Mouse (Mus musculus) hindbrain, embryonic 11.5 days (tissue): ENCODE measurements at regions not wholly inside any gene's neighbourhood (a gene's known extent, or its start where the extent isn't known, plus 50 kb on each side); places are given as distances from the start of the nearest gene placed in this dataset.

Experiments
- ATAC-seq: fragments of 200-750 bp; cut with Nextera tagmentation; 2 replicates; pipeline ENCODE4 v1.8.0; 2017; ENCODE audit warnings: mild to moderate bottlenecking, moderate TSS enrichment, moderate library complexity; ENCODE audit not compliant: low FRiP score
- DNase-seq: peaks from one replicate; pipeline ENCODE4 v3.0.0-alpha.2; 2015; ENCODE audit warnings: low spot score
- H3K27ac ChIP-seq: fragments of 300-500 bp; sonication (generic); 2 replicates; pipeline ENCODE4 v1.5.1; 2014; ENCODE audit warnings: mild to moderate bottlenecking, low read depth, low read length
- H3K27me3 ChIP-seq: fragments of 300-500 bp; sonication (generic); 2 replicates; pipeline ENCODE4 v1.6.1; 2014; ENCODE audit warnings: mild to moderate bottlenecking, low read length, moderate library complexity, mixed read lengths; ENCODE audit not compliant: control insufficient read depth, insufficient read depth
- H3K36me3 ChIP-seq: fragments of 300-500 bp; sonication (generic); 2 replicates; pipeline ENCODE4 v1.6.1; 2014; ENCODE audit warnings: mild to moderate bottlenecking, low read length, moderate library complexity, mixed read lengths; ENCODE audit not compliant: control insufficient read depth, insufficient read depth
- H3K4me1 ChIP-seq: fragments of 300-500 bp; sonication (generic); replicated peaks from 2 replicates; pipeline ENCODE4 v1.6.1; 2014; ENCODE audit warnings: low read length, mixed read lengths; ENCODE audit not compliant: control insufficient read depth, insufficient read depth
- H3K4me2 ChIP-seq: fragments of 300-500 bp; sonication (generic); replicated peaks from 2 replicates; pipeline ENCODE4 v1.6.1; 2014; ENCODE audit warnings: mild to moderate bottlenecking, low read depth, low read length
- H3K4me3 ChIP-seq: fragments of 300-500 bp; sonication (generic); 2 replicates; pipeline ENCODE4 v1.5.1; 2014; ENCODE audit warnings: low read depth, low read length
- H3K9ac ChIP-seq: fragments of 300-500 bp; sonication (generic); 2 replicates; pipeline ENCODE4 v1.6.1; 2014; ENCODE audit warnings: low read depth, low read length
- H3K9me3 ChIP-seq: fragments of 300-500 bp; sonication (generic); 2 replicates; pipeline ENCODE4 v1.6.1; 2016; ENCODE audit warnings: low read length; ENCODE audit not compliant: control insufficient read depth
- WGBS: fragments of 180-500 bp; shearing (Covaris S2); extraction: QIAGEN DNeasy Blood & Tissue Kit; methylation state at CpG from one replicate; pipeline ENCODE4 v1.1.7; 2014; 5-methylcytosine and 5-hydroxymethylcytosine counted together

DNA sequence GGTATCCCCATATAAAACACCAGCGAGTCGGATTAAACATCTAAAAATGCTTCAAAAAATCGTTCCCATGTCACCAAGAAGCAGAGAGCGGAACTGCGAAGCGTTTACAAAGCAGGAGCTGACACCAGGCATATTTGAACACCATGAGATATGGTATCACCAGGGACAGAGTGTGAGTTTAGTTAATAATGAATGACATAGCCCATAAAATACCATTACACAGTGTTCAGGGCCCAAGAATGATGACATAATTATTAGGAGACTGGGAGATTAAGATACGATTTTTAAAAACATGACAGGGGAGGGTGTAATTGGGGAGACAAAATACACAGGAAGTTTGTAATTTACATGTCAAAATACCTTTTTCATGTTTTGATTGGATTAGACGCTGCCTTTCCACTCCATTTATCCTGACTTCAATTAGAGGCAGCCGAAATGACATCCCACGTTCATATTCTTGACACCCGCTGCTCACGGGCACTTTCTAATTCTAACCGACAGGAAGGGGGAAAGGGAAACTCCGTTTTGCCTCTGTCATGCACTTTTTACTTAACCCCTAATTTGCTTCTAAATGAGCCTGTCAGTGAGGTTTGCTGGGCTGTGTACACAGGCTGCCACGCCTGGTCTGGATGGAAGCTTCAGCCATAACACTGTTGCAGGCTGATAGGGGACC, 155.6 kb downstream of the Arrdc4 start:
- Histone ChIP-seq H3K4me3 (no peak overlapping the region), H3K4me1 (no peaks in the 10 kb centered on the region), H3K27me3 (no peaks in the 10 kb centered on the region), H3K9ac (no peak overlapping the region), H3K36me3 (no peaks in the 10 kb centered on the region), H3K4me2 (no peak overlapping the region), H3K9me3 (no peaks in the 10 kb centered on the region), H3K27ac (no peak overlapping the region)
- no peak for DNase-seq
- no peak for ATAC-seq
- 55% methylated on average over 15 of the region's 15 CpGs for WGBS

- H3K9me3 ChIP-seq = no peaks in the 10 kb centered on the region
Observed at GRCm38 (mm10) chr7:68582540-68583325, 166.3 kb downstream of the Arrdc4 start.

DNA sequence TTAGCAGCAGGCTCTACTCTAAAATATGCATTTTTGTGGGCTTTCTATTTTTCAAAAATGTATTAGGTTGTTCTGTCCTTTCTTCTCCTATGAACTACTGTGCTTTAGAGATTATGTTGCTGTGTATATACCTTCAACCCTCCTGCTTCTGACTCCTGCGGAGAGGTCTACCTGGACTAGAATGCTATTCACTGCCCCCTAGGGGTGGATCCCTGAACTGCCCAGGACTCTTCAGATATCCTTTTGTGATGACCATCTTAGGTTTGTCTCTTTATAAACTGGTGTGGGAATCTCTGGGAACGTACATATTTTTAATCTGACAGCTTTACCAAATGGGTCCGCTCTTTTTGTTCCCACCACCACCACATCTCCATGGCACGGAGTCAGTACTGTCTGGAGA, 168.4 kb downstream of the Arrdc4 start:
- WGBS = 53% methylated on average over 4 of the region's 4 CpGs
- no peak for ATAC-seq
- no peaks in the 10 kb centered on the region for H3K4me1 ChIP-seq

More at GRCm38 (mm10) chr7:68582540-68583325, 166.3 kb downstream of the Arrdc4 start:
- no peak overlapping the region for H3K4me2 ChIP-seq
- H3K4me1 ChIP-seq = no peaks in the 10 kb centered on the region
- ATAC-seq (no peak), DNase-seq (no peak)
- no peak overlapping the region for H3K9ac ChIP-seq
- H3K27ac ChIP-seq = no peak overlapping the region
- no peaks in the 10 kb centered on the region for H3K27me3 ChIP-seq
- no peak overlapping the region for H3K4me3 ChIP-seq
- no peaks in the 10 kb centered on the region for H3K36me3 ChIP-seq
- WGBS = 84% methylated on average over 13 of the region's 13 CpGs

DNA sequence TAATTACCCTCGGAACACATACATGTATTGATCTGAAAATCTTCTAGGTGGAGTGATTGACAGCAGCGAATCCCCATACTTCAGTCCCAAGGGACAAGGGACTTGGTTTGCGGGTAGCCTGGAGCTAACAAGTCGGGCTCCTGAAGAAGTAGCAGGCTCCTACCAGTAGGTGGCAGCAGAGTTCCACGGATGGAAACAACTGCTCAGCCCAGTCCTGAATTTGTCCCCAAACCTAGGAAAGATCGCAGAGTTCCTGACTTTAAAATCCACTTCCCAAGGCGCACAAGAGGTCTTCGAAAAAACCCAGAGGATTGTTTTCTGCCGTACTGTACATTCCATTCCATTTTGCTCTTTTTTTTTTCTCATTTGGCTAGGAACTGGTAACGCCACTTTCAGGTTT, 169.4 kb downstream of the Arrdc4 start:
- 20% methylated on average over 10 of the region's 10 CpGs for WGBS
- Histone ChIP-seq H3K27me3 (no peaks in the 10 kb centered on the region), H3K4me1 (no peaks in the 10 kb centered on the region), H3K9ac (no peak overlapping the region), H3K4me3 (no peak overlapping the region), H3K4me2 (peak overlapping the region; percentile 23), H3K27ac (no peak overlapping the region), H3K36me3 (no peaks in the 10 kb centered on the region), H3K9me3 (no peaks in the 10 kb centered on the region)
- peak; percentile 83 for ATAC-seq
- peak; percentile 94 for DNase-seq

More for the DNA sequence above, 168.4 kb downstream of the Arrdc4 start:
- Histone ChIP-seq H3K27ac (no peak overlapping the region), H3K27me3 (no peaks in the 10 kb centered on the region), H3K4me2 (no peak overlapping the region), H3K36me3 (no peaks in the 10 kb centered on the region), H3K9me3 (no peaks in the 10 kb centered on the region), H3K4me3 (no peak overlapping the region), H3K9ac (no peak overlapping the region)
- DNase-seq = peak; percentile 77

DNA sequence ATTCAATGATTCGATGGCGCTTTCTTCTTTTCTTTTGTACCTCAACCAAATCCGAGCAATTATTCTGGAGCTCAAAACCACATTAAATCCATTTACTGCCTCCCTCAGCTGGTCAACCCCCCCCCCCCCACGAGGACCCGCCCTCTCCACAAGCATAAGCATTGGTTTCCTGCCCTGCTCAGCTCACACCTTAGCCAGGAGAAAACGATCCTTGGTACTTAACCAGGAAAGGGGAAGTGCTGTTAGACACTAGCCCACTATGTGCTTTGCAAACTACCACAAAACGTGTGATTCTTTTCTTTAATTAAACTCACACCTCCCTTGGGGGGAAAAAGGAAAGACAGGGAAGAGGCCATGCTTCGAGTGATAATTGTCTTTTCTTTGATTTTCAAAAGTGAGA, 169.8 kb downstream of the Arrdc4 start:
- Histone ChIP-seq H3K27ac (no peak overlapping the region), H3K27me3 (no peaks in the 10 kb centered on the region), H3K36me3 (no peaks in the 10 kb centered on the region), H3K9me3 (no peaks in the 10 kb centered on the region), H3K4me2 (no peak overlapping the region), H3K4me1 (no peaks in the 10 kb centered on the region), H3K9ac (no peak overlapping the region), H3K4me3 (no peak overlapping the region)
- WGBS = 56% methylated on average over 8 of the region's 8 CpGs
- ATAC-seq (no peak), DNase-seq (no peak)

- ATAC-seq (no peak), DNase-seq (peak; percentile 25)
- WGBS = 34% methylated on average over 4 of the region's 4 CpGs
- no peaks in the 10 kb centered on the region for H3K9me3 ChIP-seq
- H3K4me3 ChIP-seq = no peak overlapping the region
- no peak overlapping the region for H3K27ac ChIP-seq
- no peaks in the 10 kb centered on the region for H3K27me3 ChIP-seq
- H3K9ac ChIP-seq = no peak overlapping the region
- H3K36me3 ChIP-seq = no peaks in the 10 kb centered on the region
- no peak overlapping the region for H3K4me2 ChIP-seq
- H3K4me1 ChIP-seq = no peaks in the 10 kb centered on the region
Observed at GRCm38 (mm10) chr7:68571315-68571714, 177.7 kb downstream of the Arrdc4 start.

DNA sequence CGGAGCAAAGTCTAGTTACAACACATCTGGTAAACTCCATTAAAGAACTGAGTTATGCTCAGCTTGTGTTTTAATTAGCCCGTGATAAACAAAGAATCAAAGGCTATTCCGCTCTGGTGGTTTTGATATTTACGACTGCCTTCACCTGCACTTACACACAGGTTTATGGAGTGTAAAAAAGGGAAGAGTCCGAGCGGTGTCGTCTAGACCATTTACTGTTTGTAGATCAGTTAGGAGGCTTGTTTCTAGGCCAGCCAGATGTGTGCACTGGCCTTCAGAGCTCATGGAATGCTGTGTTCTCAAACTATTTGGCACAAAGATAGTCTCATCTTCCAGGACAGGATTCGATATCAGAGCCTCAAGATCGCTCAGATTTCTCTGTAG, 180.9 kb downstream of the Arrdc4 start:
- Histone ChIP-seq H3K4me1 (no peaks in the 10 kb centered on the region), H3K27ac (no peak overlapping the region)
- 92% methylated on average over 9 of the region's 9 CpGs for WGBS

GRCm38 (mm10) chr7:68567452-68568126, 181.5 kb downstream of the Arrdc4 start:
- ATAC-seq (no peak), DNase-seq (no peak)
- Histone ChIP-seq H3K9me3 (no peaks in the 10 kb centered on the region), H3K27me3 (no peaks in the 10 kb centered on the region), H3K4me3 (no peak overlapping the region), H3K27ac (no peak overlapping the region), H3K4me2 (no peak overlapping the region), H3K4me1 (no peaks in the 10 kb centered on the region), H3K36me3 (no peaks in the 10 kb centered on the region), H3K9ac (no peak overlapping the region)
- 93% methylated on average over 3 of the region's 3 CpGs for WGBS

More for the DNA sequence above, 180.9 kb downstream of the Arrdc4 start:
- ATAC-seq = no peak
- no peak overlapping the region for H3K4me3 ChIP-seq
- H3K36me3 ChIP-seq = no peaks in the 10 kb centered on the region
- no peaks in the 10 kb centered on the region for H3K27me3 ChIP-seq
- DNase-seq = no peak
- H3K9me3 ChIP-seq = no peaks in the 10 kb centered on the region
- no peak overlapping the region for H3K9ac ChIP-seq
- H3K4me2 ChIP-seq = no peak overlapping the region
